In the genomic region with DNA sequence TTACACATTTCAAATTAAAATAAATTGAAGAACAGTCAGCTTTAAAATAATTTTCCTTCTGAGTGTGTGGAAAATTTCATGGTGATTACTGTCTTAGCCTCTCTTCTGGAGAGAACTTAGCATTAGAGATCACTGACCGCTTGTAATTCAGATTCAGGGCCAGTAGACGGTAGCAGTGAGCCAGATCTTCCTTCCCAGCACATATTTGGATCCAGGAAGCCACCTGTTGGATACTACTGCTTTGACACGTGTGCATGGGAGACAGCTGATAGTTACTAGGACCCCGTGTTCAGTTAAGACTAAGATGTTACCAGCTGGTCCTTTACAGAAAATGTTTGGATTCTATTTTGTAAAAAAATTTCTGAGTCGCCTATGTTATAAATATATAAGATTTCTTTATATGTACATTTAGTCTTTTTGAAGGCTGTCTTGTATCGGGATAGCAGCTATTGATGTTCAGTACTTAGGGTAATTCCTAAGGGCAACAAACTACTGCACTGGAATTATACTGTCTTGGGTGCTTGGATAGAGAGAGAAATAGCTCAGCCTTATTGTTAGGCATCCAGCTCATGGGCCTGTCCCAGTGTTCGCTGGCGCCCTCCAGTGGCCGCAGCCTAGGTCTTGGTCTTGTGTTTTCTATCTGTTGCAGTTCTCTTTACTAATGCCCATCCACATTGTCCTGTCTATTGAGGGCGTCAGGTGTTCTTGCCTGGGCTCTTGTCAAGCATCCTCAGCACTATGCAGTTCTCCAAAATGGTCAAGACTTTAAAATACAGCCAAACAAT, we compare ENCODE assay signal across 8 mouse cellular contexts.
A peak's percentile ranks its signal among the peaks of the same experiment; 100 is the strongest.
DNase-seq lines count a peak whose midpoint lies in the region; ATAC-seq and TF ChIP-seq lines count a peak whose summit lies in the region.

No protein-coding gene starts in this region.

- WGBS in embryonic facial prominence, embryonic 11.5 days, result 38% methylated on average over 10 of the region's 10 CpGs
- 40% methylated on average over 10 of the region's 10 CpGs for WGBS in heart, adult 2 months
- 42% methylated on average over 10 of the region's 10 CpGs for WGBS in kidney, postnatal 0 days
- 41% methylated on average over 10 of the region's 10 CpGs for WGBS in liver, embryonic 11.5 days
- 45% methylated on average over 10 of the region's 10 CpGs for WGBS in stomach, embryonic 15.5 days

- H3K4me2 ChIP-seq in embryonic facial prominence, embryonic 11.5 days (ENCODE audit: low read depth, low read length), result no peak overlapping the region
- H3K4me2 ChIP-seq in kidney, postnatal 0 days (ENCODE audit: low read length), result no peak overlapping the region
- H3K4me2 ChIP-seq in liver, embryonic 11.5 days, result no peak overlapping the region
- no peak overlapping the region for H3K4me2 ChIP-seq in stomach, embryonic 15.5 days

- no peak overlapping the region for H3K9ac ChIP-seq in embryonic facial prominence, embryonic 11.5 days (replicated peaks; ENCODE audit: low read length)
- H3K9ac ChIP-seq in heart, adult 2 months (ENCODE audit: low read depth, low read length), result no peak overlapping the region
- no peak overlapping the region for H3K9ac ChIP-seq in kidney, postnatal 0 days (ENCODE audit: low read depth, low read length)
- no peak overlapping the region for H3K9ac ChIP-seq in liver, embryonic 11.5 days (ENCODE audit: low read depth, low read length)
- H3K9ac ChIP-seq in stomach, embryonic 15.5 days, result no peak overlapping the region

- DNase-seq in B cell, adult 2 months, result peak; percentile 91
- peak; percentile 90 for DNase-seq in adrenal gland, postnatal 10 days
- peak; percentile 82 for DNase-seq in embryonic facial prominence, embryonic 11.5 days (ENCODE audit: low spot score)
- peak; percentile 80 to 84 for DNase-seq in heart, adult 2 months
- DNase-seq in kidney, postnatal 0 days (ENCODE audit: low spot score), result peak; percentile 89
- DNase-seq in liver, embryonic 11.5 days (ENCODE audit: low spot score), result peak; percentile 66
- peak; percentile 87 for DNase-seq in naive thymus-derived CD4-positive, alpha-beta T cell, adult 2 months (ENCODE audit: low read depth)

- no peaks in the 10 kb centered on the region for H3K79me2 ChIP-seq in heart, adult 2 months (replicated peaks; ENCODE audit: control insufficient read depth, insufficient read depth, low read length)

- no peak for TF ChIP-seq POLR2A in heart, adult 2 months (IDR thresholded peaks at IDR 0.05; ENCODE audit: insufficient read depth, low read depth, low read length)

- no peak overlapping the region for H3K27ac ChIP-seq in embryonic facial prominence, embryonic 11.5 days (replicated peaks; ENCODE audit: low read depth, low read length)
- H3K27ac ChIP-seq in heart, adult 2 months, result no peak overlapping the region
- H3K27ac ChIP-seq in kidney, postnatal 0 days, result no peak overlapping the region
- H3K27ac ChIP-seq in liver, embryonic 11.5 days (ENCODE audit: low read depth, low read length), result no peak overlapping the region
- no peak overlapping the region for H3K27ac ChIP-seq in stomach, embryonic 15.5 days

- H3K4me3 ChIP-seq in embryonic facial prominence, embryonic 11.5 days (ENCODE audit: low read depth, low read length), result no peak overlapping the region
- H3K4me3 ChIP-seq in heart, adult 2 months, result no peak overlapping the region
- H3K4me3 ChIP-seq in kidney, postnatal 0 days (replicated peaks; ENCODE audit: low read depth, low read length), result no peak overlapping the region
- no peak overlapping the region for H3K4me3 ChIP-seq in liver, embryonic 11.5 days (ENCODE audit: low read depth, low read length)
- no peak overlapping the region for H3K4me3 ChIP-seq in stomach, embryonic 15.5 days (replicated peaks)

- H3K27me3 ChIP-seq in embryonic facial prominence, embryonic 11.5 days (ENCODE audit: control insufficient read depth, insufficient read depth, low read length), result no peaks in the 10 kb centered on the region
- no peaks in the 10 kb centered on the region for H3K27me3 ChIP-seq in heart, adult 2 months (ENCODE audit: control insufficient read depth, insufficient read depth, low read length)
- no peaks in the 10 kb centered on the region for H3K27me3 ChIP-seq in kidney, postnatal 0 days (ENCODE audit: insufficient read depth, low read length)
- H3K27me3 ChIP-seq in liver, embryonic 11.5 days (replicated peaks; ENCODE audit: control insufficient read depth, insufficient read depth, low read length), result no peaks in the 10 kb centered on the region
- no peaks in the 10 kb centered on the region for H3K27me3 ChIP-seq in stomach, embryonic 15.5 days (replicated peaks)

- H3K4me1 ChIP-seq in embryonic facial prominence, embryonic 11.5 days (ENCODE audit: control insufficient read depth, insufficient read depth, low read length), result no peaks in the 10 kb centered on the region
- no peaks in the 10 kb centered on the region for H3K4me1 ChIP-seq in heart, adult 2 months (ENCODE audit: control insufficient read depth, insufficient read depth, low read length)
- no peaks in the 10 kb centered on the region for H3K4me1 ChIP-seq in kidney, postnatal 0 days (replicated peaks; ENCODE audit: insufficient read depth, low read length)
- no peaks in the 10 kb centered on the region for H3K4me1 ChIP-seq in liver, embryonic 11.5 days (replicated peaks; ENCODE audit: control insufficient read depth, insufficient read depth, low read length)
- no peaks in the 10 kb centered on the region for H3K4me1 ChIP-seq in stomach, embryonic 15.5 days

- TF ChIP-seq CTCF in heart, adult 2 months (IDR thresholded peaks at IDR 0.05), result peak; percentile 71
- peak; percentile 82 for TF ChIP-seq CTCF in kidney, postnatal 0 days (IDR thresholded peaks at IDR 0.05; ENCODE audit: low read depth)

- no peak for TF ChIP-seq EP300 in heart, adult 2 months (IDR thresholded peaks at IDR 0.05; ENCODE audit: insufficient read depth, low read depth, low read length)

- intact Hi-C loops in heart, adult 2 months (cut with DNase I), result loop anchor here (1.0 to 2.0 kb wide), 2 partner anchors 69 to 154 kb away; no protein-coding TSS in a partner anchor

- H3K9me3 ChIP-seq in embryonic facial prominence, embryonic 11.5 days (replicated peaks; ENCODE audit: control insufficient read depth, low read length), result no peaks in the 10 kb centered on the region
- no peaks in the 10 kb centered on the region for H3K9me3 ChIP-seq in kidney, postnatal 0 days (replicated peaks; ENCODE audit: low read length)
- H3K9me3 ChIP-seq in liver, embryonic 11.5 days (ENCODE audit: control insufficient read depth, low read length), result no peaks in the 10 kb centered on the region
- H3K9me3 ChIP-seq in stomach, embryonic 15.5 days, result no peaks in the 10 kb centered on the region

- ATAC-seq in embryonic facial prominence, embryonic 11.5 days (replicated peaks; ENCODE audit: insufficient number of reproducible peaks, low FRiP score, low TSS enrichment, low read depth), result no peak; the same call in 1 of the 2 replicates
- peak; percentile 63; the same call in 1 of the 2 replicates for ATAC-seq in kidney, postnatal 0 days (replicated peaks; ENCODE audit: low FRiP score, low read depth)
- peak; percentile 81 for ATAC-seq in liver, embryonic 11.5 days (replicated peaks; ENCODE audit: low FRiP score)
- peak; percentile 47 for ATAC-seq in stomach, embryonic 15.5 days (ENCODE audit: insufficient read depth, low FRiP score, low read depth)

- H3K36me3 ChIP-seq in embryonic facial prominence, embryonic 11.5 days (replicated peaks; ENCODE audit: control insufficient read depth, insufficient read depth, low read depth, low read length), result peaks cover 8% of the 10 kb centered on the region
- H3K36me3 ChIP-seq in heart, adult 2 months (ENCODE audit: control insufficient read depth, insufficient read depth, low read length), result no peaks in the 10 kb centered on the region; the same call in 1 of the 2 replicates
- peaks cover 34% of the 10 kb centered on the region; the same call in 1 of the 2 replicates for H3K36me3 ChIP-seq in kidney, postnatal 0 days (ENCODE audit: insufficient read depth, low read length)
- H3K36me3 ChIP-seq in liver, embryonic 11.5 days (ENCODE audit: control insufficient read depth, insufficient read depth, low read length), result peaks cover 30% of the 10 kb centered on the region
- peaks cover 34% of the 10 kb centered on the region for H3K36me3 ChIP-seq in stomach, embryonic 15.5 days
